Mouse (Mus musculus) liver, embryonic 15.5 days (tissue): ENCODE measurements around the gene Morn4. TPM values are rescaled to one million over a fixed set of nuclear protein-coding genes. Genes with fewer than 3 reads are reported as not detected.

Source experiments
- ATAC-seq: fragments of 200-750 bp; cut with Nextera tagmentation; 2 replicates; pipeline ENCODE4 v1.8.0; 2017; ENCODE audit warnings: moderate number of reproducible peaks, mild to moderate bottlenecking, moderate library complexity; ENCODE audit not compliant: insufficient read depth
- H3K27ac ChIP-seq: fragments of 300-500 bp; sonication (generic); replicated peaks from 2 replicates; pipeline ENCODE4 v1.5.1; 2015; ENCODE audit warnings: mild to moderate bottlenecking, inconsistent platforms
- H3K27me3 ChIP-seq: fragments of 300-500 bp; sonication (generic); 2 replicates; pipeline ENCODE4 v1.6.1; 2015; ENCODE audit warnings: mild to moderate bottlenecking, inconsistent platforms
- H3K36me3 ChIP-seq: fragments of 300-500 bp; sonication (generic); replicated peaks from 2 replicates; pipeline ENCODE4 v1.6.1; 2015; ENCODE audit warnings: moderate library complexity, mild to moderate bottlenecking, inconsistent platforms
- H3K4me1 ChIP-seq: fragments of 300-500 bp; sonication (generic); replicated peaks from 2 replicates; pipeline ENCODE4 v1.6.1; 2015; ENCODE audit warnings: inconsistent platforms
- H3K4me2 ChIP-seq: fragments of 300-500 bp; sonication (generic); 2 replicates; pipeline ENCODE4 v1.6.1; 2015; ENCODE audit warnings: moderate library complexity, mild to moderate bottlenecking, inconsistent platforms
- H3K4me3 ChIP-seq: fragments of 300-500 bp; sonication (generic); replicated peaks from 2 replicates; pipeline ENCODE4 v1.5.1; 2015; ENCODE audit warnings: mild to moderate bottlenecking, inconsistent platforms
- H3K9ac ChIP-seq: fragments of 300-500 bp; sonication (generic); 2 replicates; pipeline ENCODE4 v1.6.1; 2015; ENCODE audit warnings: moderate library complexity, mild to moderate bottlenecking, inconsistent platforms
- H3K9me3 ChIP-seq: fragments of 300-500 bp; sonication (generic); replicated peaks from 2 replicates; pipeline ENCODE4 v1.6.1; 2016; ENCODE audit warnings: inconsistent platforms
- whole genome bisulfite sequencing: fragments of 180-500 bp; shearing (Covaris S2); methylation state at CpG from one replicate; pipeline ENCODE4 v1.1.7; 2015; ENCODE audit warnings: mixed read lengths; ENCODE audit not compliant: insufficient replicate concordance; 5-methylcytosine and 5-hydroxymethylcytosine counted together
- polyA plus RNA-seq: library from polyadenylated mRNA; unstranded; fragments of >200 nt; fragmentation: Nextera tagmentation; extraction: Ambion mirVana; gene quantifications from 2 replicates; pipeline ENCODE4 v1.2.1, GENCODE M21; 2015

Morn4 gene
- 1.4 TPM in 2 replicates for polyA plus RNA-seq

- H3K4me1 ChIP-seq = peaks cover 25% of the 10 kb centered on the region
- H3K4me2 ChIP-seq = peak within 1 kb of the TSS; percentile 78
- WGBS = under 1% methylated on average over 21 of the region's 21 CpGs
- H3K9me3 ChIP-seq = no peaks in the 10 kb centered on the region
- H3K9ac ChIP-seq = peak within 1 kb of the TSS; percentile 47
- H3K4me3 ChIP-seq = peak within 1 kb of the TSS; percentile 59
- peaks cover 7% of the 10 kb centered on the region for H3K27me3 ChIP-seq
- no peak for ATAC-seq
- H3K27ac ChIP-seq = no peak within 1 kb of the TSS
- no peaks in the 10 kb centered on the region for H3K36me3 ChIP-seq
These were observed at the start of gene Morn4 for GRCm38 (mm10) chr19:42086166-42086565. Gene Morn4, minus strand, starts transcription at chr19:42086357.

GRCm38 (mm10) chr19:42135070-42135469 is 48.9 kb upstream of the Morn4 start:
- Histone ChIP-seq H3K9ac (no peak overlapping the region), H3K9me3 (no peaks in the 10 kb centered on the region), H3K27ac (0 out of 2 replicates have a peak overlapping the region, but pooled peaks have one; percentile 1), H3K4me3 (no peak overlapping the region), H3K4me1 (peaks cover 27% of the 10 kb centered on the region), H3K4me2 (peak overlapping the region; percentile 3; the same call in 1 of the 2 replicates), H3K27me3 (no peaks in the 10 kb centered on the region), H3K36me3 (no peaks in the 10 kb centered on the region)
- peak; percentile 54 for ATAC-seq

- Histone ChIP-seq H3K4me2 (no peak overlapping the region), H3K9me3 (no peaks in the 10 kb centered on the region), H3K27ac (no peak overlapping the region), H3K4me1 (peaks cover 57% of the 10 kb centered on the region), H3K36me3 (no peaks in the 10 kb centered on the region), H3K9ac (no peak overlapping the region), H3K27me3 (no peaks in the 10 kb centered on the region; the same call in 1 of the 2 replicates), H3K4me3 (no peak overlapping the region)
- ATAC-seq = no peak
- WGBS = 54% methylated on average over 5 of the region's 5 CpGs
These were observed 44.9 kb upstream of the Morn4 start for GRCm38 (mm10) chr19:42131101-42131500.

GRCm38 (mm10) chr19:42130294-42130606 is 44.1 kb upstream of the Morn4 start:
- Histone ChIP-seq H3K9me3 (no peaks in the 10 kb centered on the region), H3K4me2 (no peak overlapping the region), H3K27me3 (no peaks in the 10 kb centered on the region; the same call in 1 of the 2 replicates), H3K27ac (no peak overlapping the region), H3K4me3 (no peak overlapping the region), H3K4me1 (peaks cover 49% of the 10 kb centered on the region), H3K36me3 (no peaks in the 10 kb centered on the region), H3K9ac (no peak overlapping the region)
- ATAC-seq = no peak
- 61% methylated on average over 3 of the region's 3 CpGs for WGBS

- Histone ChIP-seq H3K36me3 (no peaks in the 10 kb centered on the region), H3K4me1 (peaks cover 43% of the 10 kb centered on the region), H3K27me3 (no peaks in the 10 kb centered on the region; the same call in 1 of the 2 replicates), H3K9ac (peak overlapping the region; percentile 13; the same call in 1 of the 2 replicates), H3K9me3 (no peaks in the 10 kb centered on the region), H3K4me2 (peak overlapping the region; percentile 100), H3K27ac (peak overlapping the region; percentile 46), H3K4me3 (peak overlapping the region; percentile 72)
- ATAC-seq = no peak
- WGBS = 32% methylated on average over 14 of the region's 14 CpGs
These were observed 43.5 kb upstream of the Morn4 start for GRCm38 (mm10) chr19:42129509-42130293.

- H3K36me3 ChIP-seq = no peaks in the 10 kb centered on the region
- H3K9me3 ChIP-seq = no peaks in the 10 kb centered on the region
- peak within 1 kb of the TSS; percentile 100 for H3K4me2 ChIP-seq
- ATAC-seq = peak; percentile 97
- no peaks in the 10 kb centered on the region; the same call in 1 of the 2 replicates for H3K27me3 ChIP-seq
- peak within 1 kb of the TSS; percentile 75 for H3K9ac ChIP-seq
- H3K4me1 ChIP-seq = peaks cover 39% of the 10 kb centered on the region
- WGBS = under 1% methylated on average over 54 of the region's 54 CpGs
- H3K4me3 ChIP-seq = peak within 1 kb of the TSS; percentile 72
- H3K27ac ChIP-seq = peak within 1 kb of the TSS; percentile 78
These were observed 42.8 kb upstream of the Morn4 start, which contains the start of gene Avpi1 for GRCm38 (mm10) chr19:42128787-42129508. Gene Avpi1, minus strand, starts transcription at chr19:42129059.

GRCm38 (mm10) chr19:42128052-42128740 is 42.0 kb upstream of the Morn4 start:
- Histone ChIP-seq H3K4me3 (peak overlapping the region; percentile 72), H3K27me3 (no peaks in the 10 kb centered on the region; the same call in 1 of the 2 replicates), H3K4me1 (peaks cover 39% of the 10 kb centered on the region), H3K9me3 (no peaks in the 10 kb centered on the region), H3K27ac (peak overlapping the region; percentile 78), H3K4me2 (peak overlapping the region; percentile 100), H3K9ac (peak overlapping the region; percentile 75), H3K36me3 (no peaks in the 10 kb centered on the region; the same call in 1 of the 2 replicates)
- peak; percentile 7; the same call in 1 of the 2 replicates for ATAC-seq
- WGBS = 8% methylated on average over 23 of the region's 23 CpGs

- 65% methylated on average over 5 of the region's 5 CpGs for WGBS
- H3K9ac ChIP-seq = no peak overlapping the region
- peaks cover 39% of the 10 kb centered on the region for H3K4me1 ChIP-seq
These were observed 40.9 kb upstream of the Morn4 start for GRCm38 (mm10) chr19:42127024-42127423.

GRCm38 (mm10) chr19:42126219-42126605 is 40.1 kb upstream of the Morn4 start:
- Histone ChIP-seq H3K4me1 (peaks cover 38% of the 10 kb centered on the region), H3K27me3 (no peaks in the 10 kb centered on the region; the same call in 1 of the 2 replicates), H3K9me3 (no peaks in the 10 kb centered on the region), H3K36me3 (peaks cover 13% of the 10 kb centered on the region), H3K4me3 (no peak overlapping the region), H3K9ac (no peak overlapping the region), H3K27ac (no peak overlapping the region), H3K4me2 (no peak overlapping the region)
- ATAC-seq = no peak
- WGBS = 66% methylated on average over 6 of the region's 6 CpGs

More at GRCm38 (mm10) chr19:42127024-42127423, 40.9 kb upstream of the Morn4 start:
- Histone ChIP-seq H3K27me3 (no peaks in the 10 kb centered on the region; the same call in 1 of the 2 replicates), H3K4me3 (no peak overlapping the region), H3K36me3 (peaks cover 6% of the 10 kb centered on the region; the same call in 1 of the 2 replicates), H3K27ac (no peak overlapping the region), H3K4me2 (peak overlapping the region; percentile 100), H3K9me3 (no peaks in the 10 kb centered on the region)
- ATAC-seq = no peak

- H3K4me3 ChIP-seq = no peak overlapping the region
- H3K27me3 ChIP-seq = no peaks in the 10 kb centered on the region; the same call in 1 of the 2 replicates
- H3K36me3 ChIP-seq = peaks cover 18% of the 10 kb centered on the region
- H3K9me3 ChIP-seq = no peaks in the 10 kb centered on the region
- ATAC-seq = no peak
- H3K9ac ChIP-seq = no peak overlapping the region
- no peak overlapping the region for H3K4me2 ChIP-seq
- 59% methylated on average over 11 of the region's 11 CpGs for WGBS
- H3K4me1 ChIP-seq = peaks cover 37% of the 10 kb centered on the region
- H3K27ac ChIP-seq = no peak overlapping the region
These were observed 39.5 kb upstream of the Morn4 start for GRCm38 (mm10) chr19:42125501-42126218.
